Mouse (Mus musculus): Measurements from ENCODE around the gene Olfr470.
"Not testable (repeated sequence)": the region's sequence is repeated elsewhere in the genome, so short reads cannot be mapped to it uniquely, and the experiment has no call there.

The Olfr470 gene

DNA sequence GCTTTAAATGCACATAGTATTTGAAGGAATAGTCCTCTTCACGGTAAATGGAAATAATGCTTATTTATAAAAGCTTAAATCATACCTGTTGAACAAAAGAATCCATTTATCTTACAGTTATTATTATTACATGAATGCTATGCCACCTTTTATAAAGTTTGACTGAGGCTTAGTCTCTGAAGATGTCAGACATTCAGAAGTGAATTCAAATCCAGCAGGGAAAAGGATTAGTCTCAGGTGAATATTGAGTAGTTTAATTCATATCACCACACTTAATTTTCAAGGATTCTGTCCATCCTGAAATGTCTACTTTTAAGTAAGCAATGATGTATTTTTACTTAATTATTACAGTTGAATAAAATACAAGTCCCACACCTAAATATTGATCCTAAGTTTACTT lies at the start of gene Olfr470:
Gene Olfr470 (minus strand): TSS at position 101 of the 400 bp plus-strand sequence.
- not testable (repeated sequence) for DNase-seq

DNA sequence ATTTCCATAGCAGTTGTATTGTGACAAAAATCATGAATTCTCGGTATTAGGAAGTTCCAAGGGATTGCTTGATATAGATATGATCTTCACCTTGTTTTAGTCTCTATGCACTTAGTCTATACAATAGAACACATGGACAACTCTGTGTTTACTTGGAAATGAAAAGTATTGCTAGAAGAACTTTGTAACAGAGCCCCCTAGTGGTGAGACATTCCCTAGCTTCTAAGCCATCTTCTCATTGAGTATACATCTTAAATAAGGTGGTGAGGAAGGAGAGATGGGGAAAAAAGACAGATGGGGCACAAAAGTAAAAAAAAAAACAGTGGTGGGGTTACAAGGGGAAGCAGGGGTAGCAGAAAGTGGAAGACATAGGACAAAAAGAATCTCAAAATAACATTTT lies 5.6 kb downstream of the Olfr470 start:
- no peak for DNase-seq

DNA sequence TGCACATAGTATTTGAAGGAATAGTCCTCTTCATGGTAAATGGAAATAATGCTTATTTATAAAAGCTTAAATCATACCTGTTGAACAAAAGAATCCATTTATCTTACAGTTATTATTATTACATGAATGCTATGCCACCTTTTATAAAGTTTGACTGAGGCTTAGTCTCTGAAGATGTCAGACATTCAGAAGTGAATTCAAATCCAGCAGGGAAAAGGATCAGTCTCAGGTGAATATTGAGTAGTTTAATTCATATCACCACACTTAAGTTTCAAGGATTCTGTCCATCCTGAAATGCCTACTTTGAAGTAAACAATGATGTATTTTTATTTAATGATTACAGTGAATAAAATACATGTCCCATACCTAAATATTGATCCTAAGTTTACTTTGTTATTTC lies 21.8 kb downstream of the Olfr470 start, which contains the start of gene Olfr469:
Gene Olfr469 (minus strand): TSS at position 101 of the 400 bp plus-strand sequence.
- not testable (repeated sequence) for DNase-seq

DNA sequence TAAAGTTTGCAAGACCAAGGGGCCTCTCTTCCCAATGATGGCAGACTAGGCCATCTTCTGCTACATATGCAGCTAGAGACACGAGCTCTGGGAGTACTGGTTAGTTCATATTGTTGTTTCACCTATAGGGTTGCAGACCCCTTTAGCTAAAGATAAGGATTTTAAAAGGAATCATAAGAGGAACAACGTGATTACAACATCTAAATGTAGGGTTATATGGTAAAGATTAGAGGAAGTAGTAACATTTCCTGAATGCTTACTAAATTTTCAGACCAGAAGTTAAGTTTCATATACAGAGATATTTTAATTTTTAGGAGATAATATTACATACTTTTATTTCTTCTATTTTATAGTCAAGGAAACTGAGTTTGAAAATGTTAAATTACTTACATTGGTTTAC lies 23.4 kb downstream of the Olfr470 start:
- not testable (repeated sequence) for DNase-seq

DNA sequence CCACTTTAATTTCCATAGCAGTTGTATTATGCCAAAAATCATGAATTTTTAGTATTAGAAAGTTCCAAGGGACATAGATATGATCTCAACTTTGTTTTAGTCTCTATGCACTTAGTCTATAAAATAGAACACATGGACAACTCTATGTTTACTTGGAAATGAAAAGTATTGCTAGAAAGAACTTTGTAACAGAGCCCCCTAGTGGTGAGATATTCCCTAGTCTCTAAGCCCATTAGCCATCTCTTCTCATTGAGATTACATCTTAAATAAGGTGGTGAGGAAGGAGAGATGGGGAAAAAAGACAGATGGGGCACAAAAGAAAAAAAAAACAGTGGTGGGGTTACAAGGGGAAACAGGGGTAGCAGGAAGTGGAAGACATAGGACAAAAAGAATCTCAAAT lies 27.8 kb downstream of the Olfr470 start:
- DNase-seq: no peak

- DNase-seq: no peak
Measured at GRCm38 (mm10) chr7:107811963-107812362, 35.3 kb downstream of the Olfr470 start, which contains the start of gene Olfr467. Gene Olfr467 (plus strand): TSS chr7:107812263.

GRCm38 (mm10) chr7:107802138-107802537 lies 45.2 kb downstream of the Olfr470 start:
- DNase-seq: no peak

GRCm38 (mm10) chr7:107801108-107801507 lies 46.2 kb downstream of the Olfr470 start, which contains the start of gene Ovch2:
Gene Ovch2 (minus strand): TSS chr7:107801208.
- no peak for DNase-seq

- DNase-seq: no peak
Measured at GRCm38 (mm10) chr7:107796500-107796899, 50.8 kb downstream of the Olfr470 start.

All from thymus, postnatal 14 days (tissue).